Comparison of ENCODE assay signal across 20 mouse cellular contexts in the genomic region with DNA sequence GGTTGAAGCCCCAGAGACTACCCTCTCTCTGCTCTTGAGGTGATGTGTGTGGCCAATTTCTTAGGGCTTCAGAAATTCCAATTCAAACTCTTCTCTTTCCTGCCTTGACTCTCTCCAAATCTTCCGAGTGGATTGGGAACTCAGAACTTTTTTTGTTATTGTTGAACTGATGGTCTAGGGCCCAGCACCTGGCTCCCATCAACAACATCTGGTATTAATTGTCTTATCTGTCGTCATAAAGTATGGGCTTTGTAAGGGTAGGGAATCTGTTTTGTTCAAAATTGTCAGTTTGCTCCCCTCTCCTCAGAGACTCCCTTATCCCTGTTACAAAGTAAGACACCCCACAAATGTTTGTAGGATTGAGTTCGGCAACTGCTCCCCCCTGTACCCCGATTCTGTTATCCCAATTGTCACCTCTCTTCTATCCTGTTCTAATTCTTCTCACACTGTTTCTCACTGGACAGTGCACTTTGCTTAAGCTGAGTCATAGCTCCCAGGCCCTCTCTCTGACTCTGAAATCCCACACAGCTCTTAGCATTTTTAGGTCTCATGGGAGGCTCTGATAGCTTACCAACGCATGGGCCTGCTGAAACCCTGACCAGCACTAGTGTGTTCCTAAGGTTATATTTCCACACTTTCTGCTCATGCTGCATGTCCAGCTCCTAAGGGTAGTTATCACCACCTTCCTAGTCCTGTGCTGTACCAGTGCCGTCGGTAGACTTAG.
A peak's percentile ranks its signal among the peaks of the same experiment; 100 is the strongest.
DNase-seq lines count a peak whose midpoint lies in the region; ATAC-seq lines count a peak whose summit lies in the region.
"Had no signal": no experiment of that assay in that cellular context is flagged by ENCODE, and none has a peak within 500 bp of the region (broad histone marks: within the 10 kb centered on the region; RNA-seq: fewer than 3 reads in every experiment).

No protein-coding gene starts in this region.

- no peak overlapping the region for H3K9ac ChIP-seq in embryonic facial prominence, embryonic 12.5 days
- H3K9ac ChIP-seq: heart, embryonic 12.5 days; liver, embryonic 14.5 days; midbrain, embryonic 15.5 days had no signal

- H3K9me3 ChIP-seq in embryonic facial prominence, embryonic 12.5 days, result no peaks in the 10 kb centered on the region
- H3K9me3 ChIP-seq: heart, embryonic 12.5 days; midbrain, embryonic 15.5 days had no signal

- 44% methylated on average over 7 of the region's 7 CpGs for WGBS in embryonic facial prominence, embryonic 12.5 days

- no peak overlapping the region for H3K4me3 ChIP-seq in embryonic facial prominence, embryonic 12.5 days
- H3K4me3 ChIP-seq: heart, embryonic 12.5 days; midbrain, embryonic 15.5 days had no signal

- no peak overlapping the region for H3K4me2 ChIP-seq in embryonic facial prominence, embryonic 12.5 days (replicated peaks)
- H3K4me2 ChIP-seq: heart, embryonic 12.5 days; midbrain, embryonic 15.5 days had no signal

- peaks cover 30% of the 10 kb centered on the region for H3K4me1 ChIP-seq in embryonic facial prominence, embryonic 12.5 days

- DNase-seq in heart, adult 9 months (ENCODE audit: low spot score in 2 of 2), result peak; percentile 50 to 60
- DNase-seq in heart, postnatal 4 days, result no peak
- DNase-seq in embryo, embryonic 10 days (ENCODE audit: low spot score), result peak; percentile 43
- DNase-seq in mesoderm, embryonic 11.5 days (ENCODE audit: low read depth, low spot score), result peak; percentile 54
- DNase-seq in right cerebral cortex, postnatal 14 days, result no peak
- DNase-seq in urinary bladder, postnatal 25 days (ENCODE audit: low spot score), result no peak
- DNase-seq: adrenal gland, adult 2 months; cerebellum, postnatal 14 days; kidney, adult 18-20 months; kidney, postnatal 14 days; left cerebral cortex, postnatal 4 days; thymus, postnatal 25 days had no signal

- no peaks in the 10 kb centered on the region for H3K27me3 ChIP-seq in embryonic facial prominence, embryonic 12.5 days
- H3K27me3 ChIP-seq: heart, embryonic 12.5 days; midbrain, embryonic 15.5 days had no signal

- no peaks in the 10 kb centered on the region for H3K36me3 ChIP-seq in embryonic facial prominence, embryonic 12.5 days
- H3K36me3 ChIP-seq: G1E; heart, embryonic 12.5 days; midbrain, embryonic 15.5 days had no signal

- ATAC-seq in embryonic facial prominence, embryonic 12.5 days (ENCODE audit: insufficient number of reproducible peaks, insufficient read depth, low FRiP score, low TSS enrichment), result no peak
- ATAC-seq: CD4-positive, CD25-positive, alpha-beta regulatory T cell, adult 4 months; forebrain, embryonic 14.5 days; hindbrain, postnatal 0 days had no signal

- H3K27ac ChIP-seq in embryonic facial prominence, embryonic 12.5 days, result 0 out of 2 replicates have a peak overlapping the region, but pooled peaks have one; percentile 18
- H3K27ac ChIP-seq: hindbrain, postnatal 0 days; liver, embryonic 14.5 days; midbrain, embryonic 15.5 days had no signal

Comparison
In these comparisons a context has a peak if more than half of its experiments do, and no peak if none do; other contexts are left out.
1. DNase-seq: peak in heart, adult 9 months (2 of 2), embryo, embryonic 10 days (single experiment) and mesoderm, embryonic 11.5 days (single experiment); none in heart, postnatal 4 days (single experiment), right cerebral cortex, postnatal 14 days (single experiment) and urinary bladder, postnatal 25 days (single experiment).